Mouse (Mus musculus) cortical plate, adult 2 months (tissue): ENCODE results near the gene Gprc5c.

ENCODE experiments used
- CTCF ChIP-seq: fragments of 200-500 bp; IDR thresholded peaks from 2 replicates; pipeline ENCODE4 v1.5.1; 2011; ENCODE audit warnings: mild to moderate bottlenecking, control low read depth, low read length; ENCODE audit not compliant: insufficient read depth; ENCODE audit errors: extremely low read depth
- POLR2A ChIP-seq: fragments of 200-500 bp; IDR thresholded peaks from 2 replicates; pipeline ENCODE4 v1.6.1; 2011; ENCODE audit warnings: mild to moderate bottlenecking, low read length, control low read depth; ENCODE audit not compliant: insufficient read depth; ENCODE audit errors: extremely low read depth

DNA sequence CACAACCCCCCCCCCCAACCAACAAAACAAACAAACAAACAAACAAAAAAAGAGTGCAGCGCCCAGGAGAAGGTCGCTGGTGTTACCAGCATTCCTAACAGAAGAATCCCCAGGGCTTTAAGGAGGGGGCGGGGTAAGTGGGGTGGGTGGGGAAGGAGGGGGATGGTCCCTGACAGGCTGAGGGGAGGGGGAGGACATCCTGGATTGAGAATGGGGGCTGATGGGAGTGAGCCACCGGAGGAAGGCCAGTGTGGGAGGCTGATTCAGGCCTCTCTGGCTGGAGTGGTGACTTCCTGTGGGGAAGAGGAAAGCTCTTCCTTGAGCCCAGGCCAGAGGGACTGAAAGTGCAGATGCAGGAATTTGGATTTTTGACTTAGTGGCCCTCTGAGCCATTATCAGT is 4.6 kb upstream of the Gprc5c start:
- TF ChIP-seq CTCF (no peak), POLR2A (no peak)
